Mouse (Mus musculus): ENCODE results near the gene Pigh. TPM values are rescaled to one million over a fixed set of nuclear protein-coding genes. Genes with fewer than 3 reads are reported as not detected.

Gene Pigh
- 10 to 100 TPM; 26.2 to 27.5 TPM for polyA plus RNA-seq (2017; shearing (Covaris generic))

GRCm38 (mm10) chr12:79089182-79089812 lies at the start of gene Pigh:
Gene Pigh (minus strand): TSS chr12:79089651.

GRCm38 (mm10) chr12:79130299-79131177 lies 41.1 kb upstream of the Pigh start, which contains the start of gene Arg2:
Gene Arg2 (plus strand): TSS chr12:79130777.

Other genes starting within 250 kb of the Pigh start
- 100 to 1,000 TPM; 160 to 195 TPM for gene Atp6v1d, start 228.0 kb downstream of the Pigh start, polyA plus RNA-seq (2017; shearing (Covaris generic))
- gene Eif2s1, start 227.8 kb downstream of the Pigh start, polyA plus RNA-seq (2017; shearing (Covaris generic)), result 100 to 1,000 TPM; 165 to 210 TPM
- 1 to 10 TPM in 1 of 2 experiments, under 1 TPM in 1; 0.52 to 1.2 TPM for gene Plek2, start 182.7 kb downstream of the Pigh start, polyA plus RNA-seq (2017; shearing (Covaris generic))
- gene Tmem229b, start 82.0 kb downstream of the Pigh start, polyA plus RNA-seq (2017; shearing (Covaris generic)), result 10 to 100 TPM; 47.7 to 67.8 TPM
- under 1 TPM; 0.28 to 0.54 TPM for gene Plekhh1, start 60.5 kb downstream of the Pigh start, polyA plus RNA-seq (2017; shearing (Covaris generic))
- gene Arg2, start 41.1 kb upstream of the Pigh start, polyA plus RNA-seq (2017; shearing (Covaris generic)), result under 1 TPM in 1 of 2 experiments, not detected in 1; 0.20 TPM
- gene Vti1b, start 83.0 kb upstream of the Pigh start, polyA plus RNA-seq (2017; shearing (Covaris generic)), result 100 to 1,000 TPM; 122 to 154 TPM
- gene Rdh11, start 102.6 kb upstream of the Pigh start, polyA plus RNA-seq (2017; shearing (Covaris generic)), result 10 to 100 TPM; 19.3 to 28.2 TPM
- 10 to 100 TPM in 1 of 2 experiments, 1 to 10 TPM in 1; 5.8 to 18.8 TPM for gene Rdh12, start 119.3 kb upstream of the Pigh start, polyA plus RNA-seq (2017; shearing (Covaris generic))
- gene Zfyve26, start 206.7 kb upstream of the Pigh start, polyA plus RNA-seq (2017; shearing (Covaris generic)), result 10 to 100 TPM; 28.5 to 41.4 TPM
- 1 to 10 TPM; 1.0 to 3.7 TPM for gene Rad51b, start 207.6 kb upstream of the Pigh start, polyA plus RNA-seq (2017; shearing (Covaris generic))

Data from inflammation-experienced regulatory T-cells (primary cell).